Mouse (Mus musculus) adrenal gland (tissue): ENCODE data around the gene Cdk13.

ENCODE experiments used
- intact Hi-C: fragments of 180-260 bp; cut with DNase I; formaldehyde crosslinking; loops from one replicate; pipeline ENCODE4 v1.15.1; 2025
- long read RNA-seq, 2 experiments: library from polyadenylated mRNA; unstranded; transcript quantifications; one replicate each; pipeline ENCODE4 v2.0.0; 2020; ENCODE audit warnings: borderline replicate concordance in 1 of 2; ENCODE audit not compliant: insufficient replicate concordance in 1 of 2

Gene Cdk13
- long read RNA-seq, experiment 1, full-length matches to known transcripts = 8 of 13 reads
- long read RNA-seq, experiment 1, partial matches to known transcripts = 3 of 13 reads
- long read RNA-seq, experiment 1, other reads (novel, unspliced or antisense) = 2 of 13 reads
- long read RNA-seq, experiment 2, transcript Cdk13-206 (3 exons, 1,062 nt) = major isoform, 11 of 18 reads
- long read RNA-seq, experiment 2, partial matches to known transcripts = 3 of 18 reads
- long read RNA-seq, experiment 2, other reads (novel, unspliced or antisense) = 4 of 18 reads

GRCm38 (mm10) chr13:17804909-17805613, at the start of gene Cdk13:
TSS of gene Cdk13 (minus strand) at chr13:17805097.
- intact Hi-C loops = loop anchor here (5.0 kb wide), 1 partner anchor 58 kb away; no protein-coding TSS in a partner anchor

GRCm38 (mm10) chr13:17843336-17843735, 38.4 kb upstream of the Cdk13 start:
- intact Hi-C loops = no loop called here

GRCm38 (mm10) chr13:17842756-17843155, 37.9 kb upstream of the Cdk13 start:
- intact Hi-C loops = no loop called here

GRCm38 (mm10) chr13:17839137-17839536, 34.2 kb upstream of the Cdk13 start:
- intact Hi-C loops = loop anchor here (10.0 kb wide), 1 partner anchor 336 kb away; no protein-coding TSS in a partner anchor

- intact Hi-C loops = loop anchor here (1.0 to 10.0 kb wide), 2 partner anchors 145 to 336 kb away; no protein-coding TSS in a partner anchor
These were observed 33.6 kb upstream of the Cdk13 start for GRCm38 (mm10) chr13:17838484-17838851.

GRCm38 (mm10) chr13:17837610-17838483, 33.0 kb upstream of the Cdk13 start:
- intact Hi-C loops = loop anchor here (1.0 to 10.0 kb wide), 2 partner anchors 145 to 337 kb away; no protein-coding TSS in a partner anchor

GRCm38 (mm10) chr13:17836808-17837207, 31.9 kb upstream of the Cdk13 start:
- intact Hi-C loops = loop anchor here (10.0 kb wide), 1 partner anchor 338 kb away; no protein-coding TSS in a partner anchor

GRCm38 (mm10) chr13:17832940-17833339, 28.0 kb upstream of the Cdk13 start:
- intact Hi-C loops = loop anchor here (10.0 kb wide), 1 partner anchor 342 kb away; no protein-coding TSS in a partner anchor

- intact Hi-C loops = no loop called here
These were observed 12.3 kb upstream of the Cdk13 start for GRCm38 (mm10) chr13:17817226-17817625.

- intact Hi-C loops = no loop called here
These were observed 698 bp upstream of the Cdk13 start for GRCm38 (mm10) chr13:17805614-17805975.

- intact Hi-C loops = loop anchor here (5.0 kb wide), 1 partner anchor 57 kb away; no protein-coding TSS in a partner anchor
These were observed 647 bp downstream of the Cdk13 start for GRCm38 (mm10) chr13:17804058-17804841.

GRCm38 (mm10) chr13:17803331-17804057, 1.4 kb downstream of the Cdk13 start:
- intact Hi-C loops = loop anchor here (5.0 kb wide), 1 partner anchor 56 kb away; no protein-coding TSS in a partner anchor

- intact Hi-C loops = loop anchor here (5.0 kb wide), 1 partner anchor 56 kb away; no protein-coding TSS in a partner anchor
These were observed 2.0 kb downstream of the Cdk13 start for GRCm38 (mm10) chr13:17802880-17803279.

GRCm38 (mm10) chr13:17799735-17800134, 5.2 kb downstream of the Cdk13 start:
- intact Hi-C loops = loop anchor here (5.0 kb wide), 1 partner anchor 52 kb away; no protein-coding TSS in a partner anchor

GRCm38 (mm10) chr13:17795757-17796456, 9.0 kb downstream of the Cdk13 start:
- intact Hi-C loops = no loop called here

GRCm38 (mm10) chr13:17783643-17784042, 21.3 kb downstream of the Cdk13 start:
- intact Hi-C loops = no loop called here

GRCm38 (mm10) chr13:17779923-17780322, 25.0 kb downstream of the Cdk13 start:
- intact Hi-C loops = no loop called here

GRCm38 (mm10) chr13:17776303-17776702, 28.6 kb downstream of the Cdk13 start:
- intact Hi-C loops = no loop called here

- intact Hi-C loops = no loop called here
These were observed 29.5 kb downstream of the Cdk13 start for GRCm38 (mm10) chr13:17775364-17775763.
